Mouse (Mus musculus) megakaryocyte, embryonic 14.5 days (primary cell): ENCODE results near the gene Gm17359.

Experiments
- FLI1 ChIP-seq: IDR thresholded peaks from 2 replicates; pipeline ENCODE4 v1.6.1; 2012; ENCODE audit warnings: low read length, inconsistent platforms, mixed read lengths
- GATA1 ChIP-seq: IDR thresholded peaks from 3 replicates; pipeline ENCODE4 v1.6.1; 2012; ENCODE audit warnings: mixed read lengths, low read length, inconsistent platforms, borderline replicate concordance

GRCm38 (mm10) chr3:79333643-79334200 lies 2.7 kb upstream of the Gm17359 start:
- TF ChIP-seq GATA1 (no peak), FLI1 (no peak)
